Mouse (Mus musculus): Measurements from ENCODE around the gene Sp1. TPM values are rescaled to one million over a fixed set of nuclear protein-coding genes. Genes with fewer than 3 reads are reported as not detected.

Gene Sp1
- total and polyA plus RNA-seq, 3 experiments: 23.5 to 31.8 (median 27.1) TPM

- dilution Hi-C loops (cut with MboI; ENCODE audit: extremely low pct_ligation_motif_present, extremely low pct_unique_long_range_greater_than_20kb, low sequenced_read_pairs) (no loop called here), in situ Hi-C loops (cut with MboI; ENCODE audit: low pct_ligation_motif_present, low pct_unique_long_range_greater_than_20kb, low sequenced_read_pairs) (no loop called here)
- Histone ChIP-seq H3K9ac (ENCODE audit: insufficient read depth, low read depth) (no peak overlapping the region), H3K27ac (ENCODE audit: insufficient read depth, low read depth) (no peak overlapping the region), H3K4me2 (ENCODE audit: insufficient read depth, low read depth, poor library complexity, severe bottlenecking) (no peak overlapping the region), H3K79me2 (replicated peaks; ENCODE audit: control insufficient read depth, extremely low read depth, insufficient read depth, poor library complexity, severe bottlenecking) (peaks cover 46% of the 10 kb centered on the region), H3K4me3 (replicated peaks in 1 of 3; ENCODE audit: low read depth in 2 of 3, low read length in 2 of 3, poor library complexity in 1 of 3) (no peak overlapping the region), H3K4me1 (ENCODE audit: control insufficient read depth in 1 of 2, insufficient read depth in 2 of 2) (peaks cover 0 to 9% of the 10 kb centered on the region in 2 experiments; a peak in 2 of 4 replicates), H3K27me3 (replicated peaks) (no peaks in the 10 kb centered on the region), H3K9me3 (replicated peaks; ENCODE audit: low read length) (no peaks in the 10 kb centered on the region), H3K36me3 (replicated peaks in 1 of 2; ENCODE audit: control insufficient read depth in 1 of 2, insufficient read depth in 1 of 2, low read length in 1 of 2) (peaks cover 65 to 99% of the 10 kb centered on the region in 2 experiments)
- DNase-seq (ENCODE audit: extremely low read depth): no peak
- TF ChIP-seq CTCF (conservative IDR thresholded peaks at IDR 0.05 in 1 of 2, IDR thresholded peaks at IDR 0.05 in 1 of 2; ENCODE audit: low read depth in 2 of 2, low read length in 2 of 2): no peak
- TF ChIP-seq USF2 (conservative IDR thresholded peaks at IDR 0.05; ENCODE audit: low read depth, low read length): no peak
- TF ChIP-seq EP300 (IDR thresholded peaks at IDR 0.05; ENCODE audit: low read length): no peak
- TF ChIP-seq RAD21 (IDR thresholded peaks at IDR 0.05; ENCODE audit: low read depth, low read length): no peak
- TF ChIP-seq JUN (IDR thresholded peaks at IDR 0.05; ENCODE audit: insufficient read depth, low read depth, low read length): no peak
- TF ChIP-seq NRF1 (IDR thresholded peaks at IDR 0.05; ENCODE audit: low read depth, low read length): no peak
- TF ChIP-seq HCFC1 (IDR thresholded peaks at IDR 0.05; ENCODE audit: low read depth, low read length): no peak
- no peak for TF ChIP-seq ELF1 (IDR thresholded peaks at IDR 0.05; ENCODE audit: low read depth, low read length)
- TF ChIP-seq TCF12 (IDR thresholded peaks at IDR 0.05; ENCODE audit: low read depth, low read length): no peak
- no peak for TF ChIP-seq ETS1 (conservative IDR thresholded peaks at IDR 0.05; ENCODE audit: low read depth, low read length)
These were observed 79.9 kb downstream of the Sp1 start for GRCm38 (mm10) chr15:102485853-102486252.

Other genes with a start within 250 kb of the Sp1 start
- gene Zfp740, start 202.9 kb upstream of the Sp1 start, total RNA-seq (2012; rRNA removed): 30.5 and 32.1 TPM in 2 replicates
- gene Zfp740, start 202.9 kb upstream of the Sp1 start, total RNA-seq (2014; rRNA removed): 46.1 and 51.9 TPM in 2 replicates
- 37.4 and 38.7 TPM in 2 replicates for gene Zfp740, start 202.9 kb upstream of the Sp1 start, polyA plus RNA-seq (2012; ENCODE audit: insufficient read length, low read depth)
- gene Csad, start 201.4 kb upstream of the Sp1 start, total RNA-seq (2012; rRNA removed): 2.8 and 4.7 TPM in 2 replicates
- gene Csad, start 201.4 kb upstream of the Sp1 start, total RNA-seq (2014; rRNA removed): 3.6 and 3.7 TPM in 2 replicates
- gene Csad, start 201.4 kb upstream of the Sp1 start, polyA plus RNA-seq (2012; ENCODE audit: insufficient read length, low read depth): 3.8 and 4.2 TPM in 2 replicates
- 10.1 and 17.7 TPM in 2 replicates for gene Itgb7, start 174.2 kb upstream of the Sp1 start, total RNA-seq (2012; rRNA removed)
- 1.8 and 3.7 TPM in 2 replicates for gene Itgb7, start 174.2 kb upstream of the Sp1 start, total RNA-seq (2014; rRNA removed)
- gene Itgb7, start 174.2 kb upstream of the Sp1 start, polyA plus RNA-seq (2012; ENCODE audit: insufficient read length, low read depth): 2.8 and 4.2 TPM in 2 replicates
- gene Rarg, start 148.6 kb upstream of the Sp1 start, total RNA-seq (2012; rRNA removed): 0.64 and 0.76 TPM in 2 replicates
- gene Rarg, start 148.6 kb upstream of the Sp1 start, total RNA-seq (2014; rRNA removed): 0.17 and 0.32 TPM in 2 replicates
- gene Rarg, start 148.6 kb upstream of the Sp1 start, polyA plus RNA-seq (2012; ENCODE audit: insufficient read length, low read depth): 0.63 and 0.76 TPM in 2 replicates
- not detected in 2 replicates for gene Gm9918, start 135.6 kb upstream of the Sp1 start, total RNA-seq (2012; rRNA removed)
- gene Gm9918, start 135.6 kb upstream of the Sp1 start, total RNA-seq (2014; rRNA removed): not detected in 2 replicates
- not detected in 2 replicates for gene Gm9918, start 135.6 kb upstream of the Sp1 start, polyA plus RNA-seq (2012; ENCODE audit: insufficient read length, low read depth)
- gene Mfsd5, start 126.7 kb upstream of the Sp1 start, total RNA-seq (2012; rRNA removed): 31.1 and 37.1 TPM in 2 replicates
- 43.7 and 51.8 TPM in 2 replicates for gene Mfsd5, start 126.7 kb upstream of the Sp1 start, total RNA-seq (2014; rRNA removed)
- gene Mfsd5, start 126.7 kb upstream of the Sp1 start, polyA plus RNA-seq (2012; ENCODE audit: insufficient read length, low read depth): 76.2 and 90.6 TPM in 2 replicates
- gene Espl1, start 109.9 kb upstream of the Sp1 start, total RNA-seq (2012; rRNA removed): 51.0 and 64.6 TPM in 2 replicates
- gene Espl1, start 109.9 kb upstream of the Sp1 start, total RNA-seq (2014; rRNA removed): 41.0 and 41.3 TPM in 2 replicates
- gene Espl1, start 109.9 kb upstream of the Sp1 start, polyA plus RNA-seq (2012; ENCODE audit: insufficient read length, low read depth): 80.7 and 110 TPM in 2 replicates
- 265 and 269 TPM in 2 replicates for gene Pfdn5, start 80.0 kb upstream of the Sp1 start, total RNA-seq (2012; rRNA removed)
- gene Pfdn5, start 80.0 kb upstream of the Sp1 start, total RNA-seq (2014; rRNA removed): 296 and 371 TPM in 2 replicates
- gene Pfdn5, start 80.0 kb upstream of the Sp1 start, polyA plus RNA-seq (2012; ENCODE audit: insufficient read length, low read depth): 356 and 502 TPM in 2 replicates
- 105 and 126 TPM in 2 replicates for gene Myg1, start 74.4 kb upstream of the Sp1 start, total RNA-seq (2012; rRNA removed)
- gene Myg1, start 74.4 kb upstream of the Sp1 start, total RNA-seq (2014; rRNA removed): 121 and 133 TPM in 2 replicates
- gene Myg1, start 74.4 kb upstream of the Sp1 start, polyA plus RNA-seq (2012; ENCODE audit: insufficient read length, low read depth): 132 and 166 TPM in 2 replicates
- 95.5 and 98.3 TPM in 2 replicates for gene Aaas, start 55.4 kb upstream of the Sp1 start, total RNA-seq (2012; rRNA removed)
- 107 and 126 TPM in 2 replicates for gene Aaas, start 55.4 kb upstream of the Sp1 start, total RNA-seq (2014; rRNA removed)
- 241 and 266 TPM in 2 replicates for gene Aaas, start 55.4 kb upstream of the Sp1 start, polyA plus RNA-seq (2012; ENCODE audit: insufficient read length, low read depth)
- gene Sp7, start 39.0 kb upstream of the Sp1 start, total RNA-seq (2012; rRNA removed): 0.04 TPM in 1 of 2 replicates, not detected in the other
- not detected in 2 replicates for gene Sp7, start 39.0 kb upstream of the Sp1 start, total RNA-seq (2014; rRNA removed)
- not detected in 2 replicates for gene Sp7, start 39.0 kb upstream of the Sp1 start, polyA plus RNA-seq (2012; ENCODE audit: insufficient read length, low read depth)
- gene Amhr2, start 39.2 kb downstream of the Sp1 start, total RNA-seq (2012; rRNA removed): not detected in 2 replicates
- gene Amhr2, start 39.2 kb downstream of the Sp1 start, total RNA-seq (2014; rRNA removed): not detected in 2 replicates
- not detected in 2 replicates for gene Amhr2, start 39.2 kb downstream of the Sp1 start, polyA plus RNA-seq (2012; ENCODE audit: insufficient read length, low read depth)
- gene Prr13, start 52.9 kb downstream of the Sp1 start, total RNA-seq (2012; rRNA removed): 34.5 and 36.4 TPM in 2 replicates
- 26.1 and 32.2 TPM in 2 replicates for gene Prr13, start 52.9 kb downstream of the Sp1 start, total RNA-seq (2014; rRNA removed)
- 94.8 and 131 TPM in 2 replicates for gene Prr13, start 52.9 kb downstream of the Sp1 start, polyA plus RNA-seq (2012; ENCODE audit: insufficient read length, low read depth)
- gene Pcbp2, start 64.4 kb downstream of the Sp1 start, total RNA-seq (2012; rRNA removed): 263 and 281 TPM in 2 replicates
- 308 and 379 TPM in 2 replicates for gene Pcbp2, start 64.4 kb downstream of the Sp1 start, total RNA-seq (2014; rRNA removed)
- 1,350 and 1,545 TPM in 2 replicates for gene Pcbp2, start 64.4 kb downstream of the Sp1 start, polyA plus RNA-seq (2012; ENCODE audit: insufficient read length, low read depth)
- gene Gm10337, start 97.6 kb downstream of the Sp1 start, total RNA-seq (2012; rRNA removed): not detected in 2 replicates
- gene Gm10337, start 97.6 kb downstream of the Sp1 start, total RNA-seq (2014; rRNA removed): not detected in 2 replicates
- gene Gm10337, start 97.6 kb downstream of the Sp1 start, polyA plus RNA-seq (2012; ENCODE audit: insufficient read length, low read depth): not detected in 2 replicates
- 2.8 and 3.0 TPM in 2 replicates for gene Map3k12, start 110.9 kb downstream of the Sp1 start, total RNA-seq (2012; rRNA removed)
- 1.4 and 1.5 TPM in 2 replicates for gene Map3k12, start 110.9 kb downstream of the Sp1 start, total RNA-seq (2014; rRNA removed)
- 2.3 and 3.0 TPM in 2 replicates for gene Map3k12, start 110.9 kb downstream of the Sp1 start, polyA plus RNA-seq (2012; ENCODE audit: insufficient read length, low read depth)
- gene Tarbp2, start 112.0 kb downstream of the Sp1 start, total RNA-seq (2012; rRNA removed): 75.6 and 95.5 TPM in 2 replicates
- gene Tarbp2, start 112.0 kb downstream of the Sp1 start, total RNA-seq (2014; rRNA removed): 53.1 and 62.2 TPM in 2 replicates
- 105 and 136 TPM in 2 replicates for gene Tarbp2, start 112.0 kb downstream of the Sp1 start, polyA plus RNA-seq (2012; ENCODE audit: insufficient read length, low read depth)
- gene Npff, start 118.8 kb downstream of the Sp1 start, total RNA-seq (2012; rRNA removed): 0.76 and 1.0 TPM in 2 replicates
- gene Npff, start 118.8 kb downstream of the Sp1 start, total RNA-seq (2014; rRNA removed): 0.82 and 1.1 TPM in 2 replicates
- 2.1 and 2.7 TPM in 2 replicates for gene Npff, start 118.8 kb downstream of the Sp1 start, polyA plus RNA-seq (2012; ENCODE audit: insufficient read length, low read depth)
- not detected in 2 replicates for gene Gm28047, start 218.9 kb downstream of the Sp1 start, total RNA-seq (2012; rRNA removed)
- gene Gm28047, start 218.9 kb downstream of the Sp1 start, total RNA-seq (2014; rRNA removed): not detected in 2 replicates
- not detected in 2 replicates for gene Gm28047, start 218.9 kb downstream of the Sp1 start, polyA plus RNA-seq (2012; ENCODE audit: insufficient read length, low read depth)
- 8.2 and 8.6 TPM in 2 replicates for gene Atf7, start 219.3 kb downstream of the Sp1 start, total RNA-seq (2012; rRNA removed)
- 4.3 and 6.7 TPM in 2 replicates for gene Atf7, start 219.3 kb downstream of the Sp1 start, total RNA-seq (2014; rRNA removed)
- 30.7 and 31.9 TPM in 2 replicates for gene Atf7, start 219.3 kb downstream of the Sp1 start, polyA plus RNA-seq (2012; ENCODE audit: insufficient read length, low read depth)